Mouse (Mus musculus): ENCODE measurements around the gene Nkiras1.
"Not testable (repeated sequence)": the region's sequence is repeated elsewhere in the genome, so short reads cannot be mapped to it uniquely, and the experiment has no call there.

Gene Nkiras1

GRCm38 (mm10) chr14:18270529-18271441 lies at the start of gene Nkiras1, which contains the start of gene Rpl15:
TSS of gene Nkiras1 (plus strand) at chr14:18271136.
TSS of gene Rpl15 (minus strand) at chr14:18271391.
- peak; percentile 97 for DNase-seq (ENCODE audit: low spot score)

GRCm38 (mm10) chr14:18221977-18222376 lies 49.0 kb upstream of the Nkiras1 start:
- no peak for DNase-seq (ENCODE audit: low spot score)

DNA sequence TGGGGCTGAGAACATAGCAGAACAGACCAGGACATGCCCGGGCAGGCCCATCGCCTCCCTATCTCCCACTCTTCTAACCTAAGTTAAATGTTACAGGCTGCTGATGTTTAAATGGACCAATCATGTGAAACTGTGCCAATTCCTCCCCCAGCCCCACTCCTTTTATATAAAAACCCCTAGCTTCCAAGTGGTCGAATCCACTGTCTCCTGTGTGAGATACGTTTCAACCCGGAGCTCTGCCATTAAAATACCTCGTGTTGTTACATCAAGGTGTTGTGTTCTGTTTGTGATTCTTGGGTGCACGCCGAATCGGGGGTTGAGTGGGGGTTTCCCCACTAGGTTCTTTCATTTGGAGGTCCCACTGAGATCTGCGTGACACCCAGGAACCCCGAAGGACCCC lies 45.5 kb upstream of the Nkiras1 start:
- DNase-seq (ENCODE audit: low spot score) = not testable (repeated sequence)

DNA sequence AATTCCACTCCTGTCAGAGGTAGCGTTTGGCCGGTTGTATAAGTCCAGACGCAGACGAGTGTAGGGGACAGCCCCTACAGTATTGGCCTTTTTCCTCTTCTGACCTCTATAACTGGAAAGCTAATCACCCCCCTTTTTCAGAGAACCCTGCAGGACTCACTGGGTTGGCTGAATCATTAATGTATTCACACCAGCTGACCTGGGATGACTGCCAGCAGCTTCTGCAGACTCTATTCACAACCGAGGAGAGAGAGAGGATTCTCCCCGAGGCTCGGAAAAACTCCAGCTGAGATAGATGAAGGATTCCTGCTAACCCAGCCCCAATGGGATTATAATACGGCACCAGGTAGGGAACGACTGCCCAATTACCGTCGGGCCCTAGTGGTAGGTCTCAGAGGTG lies 44.8 kb upstream of the Nkiras1 start:
- DNase-seq (ENCODE audit: low spot score) = not testable (repeated sequence)

- not testable (repeated sequence) for DNase-seq (ENCODE audit: low spot score)
These were observed 41.2 kb upstream of the Nkiras1 start for GRCm38 (mm10) chr14:18229751-18230150.

GRCm38 (mm10) chr14:18231866-18232265 lies 39.1 kb upstream of the Nkiras1 start:
- DNase-seq (ENCODE audit: low spot score) = not testable (repeated sequence)

DNA sequence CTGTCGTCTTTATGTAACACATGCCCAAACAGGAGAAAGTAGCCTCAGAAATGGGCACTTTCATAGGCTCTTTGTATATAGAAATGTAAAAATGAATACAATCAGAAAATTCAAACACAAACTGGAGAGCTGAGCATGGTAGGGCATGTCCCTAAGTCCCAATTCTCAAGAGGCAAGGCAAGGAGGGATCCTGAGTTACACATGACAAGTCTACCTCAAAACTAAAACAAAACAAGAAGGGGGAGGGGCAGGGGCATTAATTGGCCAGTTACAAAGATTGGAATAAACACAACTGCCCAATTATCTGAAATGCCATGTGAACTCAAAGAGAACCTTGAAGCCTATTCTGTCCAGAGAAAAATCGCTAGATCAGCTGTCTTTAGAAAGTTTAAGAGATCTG lies 37.9 kb upstream of the Nkiras1 start:
- no peak for DNase-seq (ENCODE audit: low spot score)

- no peak for DNase-seq (ENCODE audit: low spot score)
These were observed 36.7 kb upstream of the Nkiras1 start for GRCm38 (mm10) chr14:18233981-18234960.

GRCm38 (mm10) chr14:18236496-18237235 lies 34.3 kb upstream of the Nkiras1 start:
- not testable (repeated sequence) for DNase-seq (ENCODE audit: low spot score)

- no peak for DNase-seq (ENCODE audit: low spot score)
These were observed 33.6 kb upstream of the Nkiras1 start for GRCm38 (mm10) chr14:18237381-18237780.

DNA sequence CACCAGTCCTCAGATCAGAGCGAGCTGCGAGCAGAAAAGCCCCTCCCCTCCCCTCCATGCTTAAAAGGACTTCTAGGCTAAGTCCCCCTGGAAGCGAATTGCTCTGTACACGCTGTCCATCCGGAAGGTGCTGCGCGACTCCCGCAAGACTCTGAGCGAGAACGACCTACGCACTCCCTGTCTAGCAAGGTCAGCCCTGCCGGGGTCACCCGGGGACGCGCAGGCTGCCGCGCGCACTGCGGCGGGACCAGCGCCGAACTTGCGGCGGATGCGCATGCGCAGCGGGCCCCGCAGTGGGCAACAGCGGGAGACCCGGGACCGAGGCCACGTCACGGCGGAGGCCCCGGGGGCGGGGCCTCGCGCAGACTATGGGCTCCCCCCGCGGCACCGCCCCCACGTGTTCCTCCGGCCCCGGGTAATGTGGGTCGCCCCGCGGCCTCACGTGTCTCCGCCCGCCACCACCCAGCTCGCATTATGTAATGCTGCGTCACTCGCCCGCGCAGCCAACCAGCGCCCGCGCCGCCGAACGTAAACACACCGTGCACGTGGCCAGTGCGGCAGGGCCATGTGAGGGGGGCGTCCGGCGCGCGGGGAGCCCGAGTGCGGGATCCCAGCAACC lies 32.7 kb upstream of the Nkiras1 start:
- peak; percentile 95 for DNase-seq (ENCODE audit: low spot score)

DNA sequence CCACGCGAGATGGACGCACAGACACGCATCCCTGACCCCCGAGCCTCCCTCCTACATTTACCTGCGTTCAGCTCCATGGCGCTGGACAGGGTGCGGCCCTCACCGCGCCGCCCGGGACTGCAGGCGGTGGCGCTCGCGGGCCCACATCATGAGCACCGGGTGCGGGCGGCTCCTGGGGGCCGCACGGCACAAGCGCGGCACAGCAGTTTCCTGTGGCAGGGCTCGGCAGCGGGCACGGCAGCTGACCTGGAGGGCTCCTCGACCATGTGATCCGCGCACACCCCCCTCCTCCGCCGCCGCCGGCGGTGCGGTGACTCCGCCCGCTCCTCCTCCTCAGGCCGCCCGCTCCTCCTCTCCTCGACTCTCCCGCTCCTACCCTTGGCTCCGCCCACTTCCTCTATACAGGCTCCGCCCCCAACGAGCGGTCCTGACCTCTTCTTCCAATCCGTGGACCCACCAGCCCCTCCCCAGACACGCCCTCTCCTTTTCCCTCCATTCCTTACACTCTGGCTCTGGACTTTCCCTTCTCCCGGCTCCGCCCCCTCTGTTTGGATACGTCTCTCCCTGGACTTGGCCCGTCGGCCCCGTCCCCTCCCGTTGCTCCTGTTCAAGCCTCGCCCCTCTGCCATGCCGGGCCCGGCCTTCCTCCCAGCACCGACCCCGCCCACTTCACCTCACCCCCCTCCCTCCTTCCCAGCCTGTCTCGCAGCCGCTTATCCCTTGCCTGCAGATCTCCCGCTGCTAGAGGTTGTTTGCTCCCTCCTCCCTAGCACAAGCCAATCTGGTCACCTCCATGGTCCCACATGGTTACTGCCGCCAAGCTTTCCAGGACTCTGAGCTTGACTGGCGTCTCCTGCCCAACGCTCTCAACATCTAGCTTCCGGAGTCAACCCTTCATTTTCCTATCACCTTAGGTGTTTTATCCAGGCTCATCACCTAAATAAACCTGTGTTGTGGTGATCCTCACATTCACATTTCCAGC lies 31.9 kb upstream of the Nkiras1 start, which contains the start of gene Nr1d2:
Nr1d2 (minus strand) TSS at position 378 of the 982 bp plus-strand sequence.
- peak; percentile 97 for DNase-seq (ENCODE audit: low spot score)

DNA sequence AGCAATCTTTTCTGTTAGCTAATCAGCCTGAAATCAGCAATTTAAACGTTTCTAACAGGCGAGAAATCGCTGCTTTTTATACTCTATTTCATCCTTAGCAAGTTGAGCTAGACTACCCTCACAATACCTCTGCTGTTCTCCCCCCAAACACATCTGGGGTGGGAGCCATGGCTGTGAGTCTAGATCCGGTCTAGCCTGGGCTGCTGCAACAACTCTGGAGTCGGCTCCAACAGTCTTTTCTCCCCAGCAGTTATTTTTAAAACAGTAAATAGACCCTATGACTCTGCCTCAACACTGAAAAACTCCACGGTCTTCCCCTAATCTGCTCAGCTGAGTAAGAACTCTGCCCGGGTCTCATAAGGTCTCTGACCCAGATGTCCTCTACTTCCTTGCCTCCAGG lies 30.8 kb upstream of the Nkiras1 start:
- DNase-seq (ENCODE audit: low spot score) = no peak

DNA sequence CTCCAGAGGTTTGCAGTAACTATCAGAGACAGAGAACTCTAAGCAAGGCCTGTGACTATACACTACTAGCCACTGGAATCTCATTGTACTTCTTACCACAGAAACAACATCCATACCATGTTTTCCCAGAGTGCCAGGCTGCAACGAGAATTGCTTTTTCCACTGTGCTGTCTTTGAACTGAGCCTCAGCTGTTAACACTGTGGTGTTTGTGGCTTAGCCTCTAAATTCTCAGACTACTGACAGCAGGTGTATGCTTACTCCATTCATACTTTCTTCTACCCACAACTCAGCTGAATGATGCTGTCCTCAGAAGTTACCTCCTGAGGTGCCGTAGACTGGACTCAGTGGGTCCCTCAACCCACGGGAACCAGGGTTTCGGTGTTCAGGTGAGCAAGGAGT lies 29.1 kb upstream of the Nkiras1 start:
- no peak for DNase-seq (ENCODE audit: low spot score)

DNA sequence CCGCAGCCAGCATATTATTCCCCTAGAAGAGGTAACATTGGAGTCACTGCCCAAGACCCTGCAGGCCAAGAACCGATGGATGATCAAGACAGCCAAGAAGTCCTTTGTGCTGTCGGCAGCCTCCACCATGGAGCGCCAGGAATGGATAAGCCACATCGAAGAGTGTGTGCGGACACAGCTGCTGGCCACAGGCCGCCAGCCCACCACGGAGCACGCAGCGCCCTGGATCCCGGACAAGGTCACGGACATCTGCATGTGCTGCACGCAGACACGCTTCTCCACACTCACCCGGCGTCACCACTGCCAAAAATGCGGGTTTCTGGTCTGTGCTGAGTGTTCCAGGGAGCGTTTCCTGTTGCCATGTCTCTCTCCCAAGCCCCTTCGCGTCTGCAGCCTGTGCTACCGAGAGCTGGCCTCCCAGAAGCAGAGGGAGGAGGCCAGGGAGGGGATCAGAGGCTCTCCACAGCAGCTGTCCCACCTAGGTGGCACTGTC lies 28.3 kb upstream of the Nkiras1 start:
- no peak for DNase-seq (ENCODE audit: low spot score)

- DNase-seq (ENCODE audit: low spot score) = no peak
These were observed 9.7 kb upstream of the Nkiras1 start for GRCm38 (mm10) chr14:18261203-18261602.

DNA sequence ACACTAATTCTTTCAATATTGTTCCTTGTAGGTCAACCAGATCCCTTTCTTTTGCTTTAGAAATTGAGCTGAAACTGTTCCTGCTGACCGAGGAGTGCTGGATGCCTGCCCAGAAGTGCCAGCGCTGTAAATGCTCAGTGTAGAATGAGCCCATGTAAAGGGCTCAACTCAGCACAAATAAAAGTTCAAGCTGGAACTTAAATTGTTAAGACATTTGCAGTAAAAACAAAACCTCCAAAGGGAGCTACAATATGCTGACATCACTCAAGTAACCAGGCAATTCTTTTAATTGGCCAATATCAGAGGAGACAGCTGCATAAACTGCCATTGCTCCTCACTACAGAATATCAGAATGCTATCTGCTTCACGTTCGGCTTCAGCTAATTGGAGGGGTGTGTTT lies 7.5 kb upstream of the Nkiras1 start:
- DNase-seq (ENCODE audit: low spot score) = peak; percentile 24

DNA sequence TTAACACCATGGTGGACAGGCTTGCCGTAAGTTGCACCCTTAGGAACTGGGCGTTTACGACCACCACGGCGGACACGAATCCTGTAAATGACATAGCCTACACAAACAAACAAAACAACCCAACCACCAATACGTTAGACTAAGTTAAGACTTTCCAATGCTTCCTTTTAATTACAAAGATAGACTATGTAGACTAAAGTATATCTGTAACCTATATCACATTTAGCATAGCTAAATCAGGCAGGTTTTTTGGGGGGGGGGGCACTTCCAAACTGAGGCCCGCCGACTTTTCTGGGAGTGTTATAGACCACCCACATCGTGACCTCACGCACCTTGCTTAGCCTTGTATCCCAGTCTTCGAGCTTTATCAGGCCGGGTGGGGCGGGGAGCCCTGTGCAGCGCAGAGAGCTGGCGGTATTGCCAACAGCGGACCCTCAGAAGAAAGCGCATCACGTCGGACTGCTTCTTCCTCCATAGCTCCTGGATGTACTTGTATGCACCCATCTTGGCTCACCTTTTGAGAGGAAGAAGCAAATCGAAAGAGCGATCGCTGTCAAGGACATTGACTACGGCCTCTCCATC lies 898 bp upstream of the Nkiras1 start:
- DNase-seq (ENCODE audit: low spot score) = not testable (repeated sequence)

GRCm38 (mm10) chr14:18271666-18272065 lies 730 bp downstream of the Nkiras1 start:
- DNase-seq (ENCODE audit: low spot score) = peak; percentile 11

All from MN1 (cell line).